Mouse (Mus musculus) hindbrain, embryonic 16.5 days (tissue): Measurements from ENCODE around the gene Gm45785. TPM values are rescaled to one million over a fixed set of nuclear protein-coding genes. Genes with fewer than 3 reads are reported as not detected.

ENCODE experiments used
- ATAC-seq: fragments of 200-750 bp; cut with Nextera tagmentation; 2 replicates; pipeline ENCODE4 v1.8.0; 2017; ENCODE audit warnings: moderate TSS enrichment, moderate library complexity
- H3K27ac ChIP-seq: fragments of 300-500 bp; sonication (generic); 2 replicates; pipeline ENCODE4 v1.5.1; 2014; ENCODE audit warnings: low read depth, mild to moderate bottlenecking, control low read depth, low read length, moderate library complexity
- H3K27me3 ChIP-seq: fragments of 300-500 bp; sonication (generic); replicated peaks from 2 replicates; pipeline ENCODE4 v1.6.1; 2014; ENCODE audit warnings: low read length; ENCODE audit not compliant: control insufficient read depth, insufficient read depth
- H3K36me3 ChIP-seq: fragments of 300-500 bp; sonication (generic); 2 replicates; pipeline ENCODE4 v1.6.1; 2014; ENCODE audit warnings: mild to moderate bottlenecking, low read length, moderate library complexity, mixed read lengths; ENCODE audit not compliant: control insufficient read depth, insufficient read depth
- H3K4me1 ChIP-seq: fragments of 300-500 bp; sonication (generic); 2 replicates; pipeline ENCODE4 v1.6.1; 2014; ENCODE audit warnings: low read depth, low read length; ENCODE audit not compliant: control insufficient read depth, insufficient read depth
- H3K4me2 ChIP-seq: fragments of 300-500 bp; sonication (generic); 2 replicates; pipeline ENCODE4 v1.6.1; 2014; ENCODE audit warnings: mild to moderate bottlenecking, low read length, control low read depth, moderate library complexity
- H3K4me3 ChIP-seq: fragments of 300-500 bp; sonication (generic); 2 replicates; pipeline ENCODE4 v1.5.1; 2014; ENCODE audit warnings: mild to moderate bottlenecking, low read length, control low read depth, moderate library complexity
- H3K9ac ChIP-seq: fragments of 300-500 bp; sonication (generic); 2 replicates; pipeline ENCODE4 v1.6.1; 2014; ENCODE audit warnings: low read depth, mild to moderate bottlenecking, control low read depth, low read length, moderate library complexity
- H3K9me3 ChIP-seq: fragments of 300-500 bp; sonication (generic); 2 replicates; pipeline ENCODE4 v1.6.1; 2014; ENCODE audit warnings: mild to moderate bottlenecking, low read length, moderate library complexity; ENCODE audit not compliant: control insufficient read depth
- WGBS: fragments of 180-500 bp; shearing (Covaris S2); extraction: QIAGEN DNeasy Blood & Tissue Kit; methylation state at CpG from one replicate; pipeline ENCODE4 v1.1.7; 2014; 5-methylcytosine and 5-hydroxymethylcytosine counted together
- polyA plus RNA-seq: library from polyadenylated mRNA; unstranded; fragments of >200 nt; fragmentation: Nextera tagmentation; extraction: Ambion mirVana; gene quantifications from 2 replicates; pipeline ENCODE4 v1.2.1, GENCODE M21; 2015

The Gm45785 gene
- polyA plus RNA-seq, 1 experiment from 2014 or later: not detected

- H3K9me3 ChIP-seq: no peaks in the 10 kb centered on the region
- H3K9ac ChIP-seq: no peak overlapping the region
- no peak overlapping the region for H3K4me2 ChIP-seq
- H3K4me1 ChIP-seq: no peaks in the 10 kb centered on the region
- 0 out of 2 replicates have a peak, but pooled peaks cover 4% of the 10 kb centered on the region for H3K27me3 ChIP-seq
- no peak overlapping the region for H3K4me3 ChIP-seq
- no peak for ATAC-seq
- H3K36me3 ChIP-seq: no peaks in the 10 kb centered on the region
- no peak overlapping the region for H3K27ac ChIP-seq
- 85% methylated on average over 9 of the region's 9 CpGs for WGBS
Observed at GRCm38 (mm10) chr7:140836243-140837115, 19.7 kb downstream of the Gm45785 start.

- no peak for ATAC-seq
- no peak overlapping the region for H3K4me2 ChIP-seq
- H3K9ac ChIP-seq: no peak overlapping the region
- no peaks in the 10 kb centered on the region for H3K4me1 ChIP-seq
- H3K4me3 ChIP-seq: no peak overlapping the region
- H3K27me3 ChIP-seq: no peaks in the 10 kb centered on the region
- H3K36me3 ChIP-seq: no peaks in the 10 kb centered on the region
- H3K27ac ChIP-seq: no peak overlapping the region
- WGBS: 89% methylated on average over 2 of the region's 2 CpGs
- H3K9me3 ChIP-seq: no peaks in the 10 kb centered on the region
Observed at GRCm38 (mm10) chr7:140835758-140836087, 20.4 kb downstream of the Gm45785 start.

- 50% methylated on average over 20 of the region's 20 CpGs for WGBS
- Histone ChIP-seq H3K9me3 (no peaks in the 10 kb centered on the region), H3K9ac (no peak within 1 kb of the TSS), H3K4me3 (no peak within 1 kb of the TSS), H3K4me1 (no peaks in the 10 kb centered on the region), H3K4me2 (no peak within 1 kb of the TSS), H3K27me3 (no peaks in the 10 kb centered on the region), H3K27ac (no peak within 1 kb of the TSS), H3K36me3 (no peaks in the 10 kb centered on the region)
- 0 out of 2 replicates have a peak, but pooled peaks have one; percentile 27 for ATAC-seq
Observed at GRCm38 (mm10) chr7:140834968-140835757, 21.0 kb downstream of the Gm45785 start, which contains the start of gene Urah. TSS of gene Urah (plus strand) at chr7:140835018.

- H3K27me3 ChIP-seq: no peaks in the 10 kb centered on the region
- H3K4me3 ChIP-seq: no peak overlapping the region
- no peaks in the 10 kb centered on the region for H3K36me3 ChIP-seq
- no peaks in the 10 kb centered on the region for H3K9me3 ChIP-seq
- 92% methylated on average over 4 of the region's 4 CpGs for WGBS
- ATAC-seq: no peak
- H3K4me2 ChIP-seq: no peak overlapping the region
- H3K4me1 ChIP-seq: no peaks in the 10 kb centered on the region
- H3K9ac ChIP-seq: no peak overlapping the region
- no peak overlapping the region for H3K27ac ChIP-seq
Observed at GRCm38 (mm10) chr7:140833341-140833740, 22.8 kb downstream of the Gm45785 start.

GRCm38 (mm10) chr7:140831447-140831846 lies 24.7 kb downstream of the Gm45785 start:
- no peaks in the 10 kb centered on the region for H3K36me3 ChIP-seq
- no peaks in the 10 kb centered on the region for H3K4me1 ChIP-seq
- H3K9me3 ChIP-seq: no peaks in the 10 kb centered on the region
- ATAC-seq: no peak
- no peak overlapping the region for H3K4me3 ChIP-seq
- H3K27me3 ChIP-seq: no peaks in the 10 kb centered on the region
- no peak overlapping the region for H3K4me2 ChIP-seq
- H3K27ac ChIP-seq: no peak overlapping the region
- whole genome bisulfite sequencing: 71% methylated on average over 6 of the region's 6 CpGs
- no peak overlapping the region for H3K9ac ChIP-seq

- Histone ChIP-seq H3K9me3 (no peaks in the 10 kb centered on the region), H3K4me1 (no peaks in the 10 kb centered on the region), H3K27me3 (no peaks in the 10 kb centered on the region), H3K9ac (no peak overlapping the region), H3K27ac (no peak overlapping the region), H3K4me2 (no peak overlapping the region), H3K36me3 (no peaks in the 10 kb centered on the region), H3K4me3 (no peak overlapping the region)
- 36% methylated on average over 8 of the region's 8 CpGs for WGBS
- peak; percentile 80; the same call in 1 of the 2 replicates for ATAC-seq
Observed at GRCm38 (mm10) chr7:140828171-140828881, 27.8 kb downstream of the Gm45785 start.

GRCm38 (mm10) chr7:140822731-140823130 lies 33.4 kb downstream of the Gm45785 start:
- Histone ChIP-seq H3K4me1 (peaks cover 6% of the 10 kb centered on the region), H3K27me3 (no peaks in the 10 kb centered on the region), H3K9me3 (no peaks in the 10 kb centered on the region), H3K9ac (no peak overlapping the region), H3K27ac (no peak overlapping the region), H3K36me3 (no peaks in the 10 kb centered on the region), H3K4me3 (no peak overlapping the region), H3K4me2 (no peak overlapping the region)
- no peak for ATAC-seq
- 89% methylated on average over 4 of the region's 4 CpGs for WGBS

GRCm38 (mm10) chr7:140821653-140822329 lies 34.3 kb downstream of the Gm45785 start, which contains the start of gene Zfp941:
TSS of gene Zfp941 (minus strand) at chr7:140822178.
- Histone ChIP-seq H3K27me3 (no peaks in the 10 kb centered on the region), H3K4me2 (peak within 1 kb of the TSS; percentile 57), H3K27ac (peak within 1 kb of the TSS; percentile 89), H3K9ac (peak within 1 kb of the TSS; percentile 74), H3K4me1 (peaks cover 9% of the 10 kb centered on the region), H3K9me3 (no peaks in the 10 kb centered on the region), H3K36me3 (no peaks in the 10 kb centered on the region), H3K4me3 (peak within 1 kb of the TSS; percentile 67)
- peak; percentile 89 for ATAC-seq
- 4% methylated on average over 21 of the region's 21 CpGs for WGBS
